Mouse (Mus musculus): ENCODE results near the gene Lsamp.
"Not testable (repeated sequence)": the region's sequence is repeated elsewhere in the genome, so short reads cannot be mapped to it uniquely, and the experiment has no call there.

Gene Lsamp

DNA sequence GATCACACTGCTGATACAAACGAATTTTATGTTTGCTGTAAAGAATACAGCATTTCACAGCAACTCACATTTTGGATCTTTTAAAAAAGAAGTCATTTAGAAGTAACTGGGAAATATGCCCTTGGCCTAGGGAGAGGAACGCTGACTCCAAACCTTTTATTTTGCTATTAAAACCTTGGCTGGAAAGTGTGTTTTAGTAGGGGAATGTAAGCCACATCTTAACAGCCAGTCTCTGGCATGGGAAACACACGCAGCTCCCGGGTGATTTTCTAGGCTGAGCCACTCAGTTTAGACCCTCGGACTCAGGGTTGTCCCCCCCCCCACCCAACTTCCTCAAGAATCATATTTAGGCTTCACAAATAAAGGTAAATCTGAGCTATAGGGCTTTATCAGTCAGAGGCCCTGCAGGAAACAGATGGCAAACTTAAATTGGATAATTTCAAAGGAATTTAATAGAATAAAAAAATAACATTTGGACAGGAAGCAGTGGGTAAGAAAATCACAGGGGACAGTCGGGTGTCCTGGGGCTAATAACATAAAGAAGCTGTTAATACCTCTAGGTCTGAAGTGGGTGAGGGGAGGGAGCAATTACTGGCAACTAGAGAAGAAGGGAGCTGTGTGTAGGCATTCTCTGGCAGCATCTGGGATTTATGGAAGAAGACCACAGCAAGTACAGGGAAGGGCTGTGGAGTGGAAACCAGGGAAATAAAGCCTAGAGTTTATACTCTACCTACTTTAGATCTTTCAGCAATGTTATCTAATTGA, 1933.1 kb downstream of the Lsamp start:
- no peak for DNase-seq (ENCODE audit: low spot score in 2 of 2)

DNA sequence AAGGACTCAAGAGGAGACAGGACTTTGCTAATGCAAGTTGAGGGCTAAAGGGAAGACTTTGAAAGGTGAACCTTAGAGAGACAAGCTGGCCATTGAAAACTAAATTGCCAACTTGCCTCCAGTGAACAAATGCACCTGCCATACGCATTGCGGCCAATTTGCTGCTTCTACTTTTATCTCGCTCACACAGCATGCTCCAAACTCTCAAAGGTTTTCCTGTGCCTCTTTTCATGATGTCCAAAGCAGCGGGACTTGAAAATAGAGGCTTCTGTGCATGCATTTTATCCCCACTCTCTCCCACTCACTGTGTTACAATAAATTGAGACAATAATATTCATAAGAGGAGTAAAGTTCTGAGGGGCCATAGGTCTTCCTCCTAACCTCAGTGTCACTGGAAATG, 1945.4 kb downstream of the Lsamp start:
- no peak for DNase-seq (ENCODE audit: low spot score in 2 of 2)

DNA sequence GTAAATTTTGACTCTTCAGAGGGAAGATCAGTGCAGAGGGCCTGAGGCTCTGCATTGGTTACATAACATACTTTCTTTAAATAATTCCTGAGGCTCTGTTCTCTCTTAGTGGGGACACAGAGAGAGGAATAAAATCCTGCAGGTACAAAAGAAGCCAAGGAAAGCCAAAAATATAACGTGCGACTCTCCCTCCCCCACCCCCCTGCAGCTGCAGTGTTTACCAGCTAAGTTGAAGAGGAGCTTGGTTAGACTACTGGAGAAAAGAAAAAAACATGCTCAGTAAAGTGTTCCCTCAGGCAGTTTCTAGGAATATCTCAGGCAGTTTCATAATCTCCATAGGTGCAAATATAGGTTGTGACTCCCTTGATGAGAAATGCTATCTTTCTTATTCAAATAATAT, 1951.5 kb downstream of the Lsamp start:
- DNase-seq (ENCODE audit: low spot score in 2 of 2), result no peak

GRCm38 (mm10) chr16:41936908-41937595, 1952.9 kb downstream of the Lsamp start:
- no peak for DNase-seq (ENCODE audit: low spot score in 2 of 2)

GRCm38 (mm10) chr16:41937596-41937990, 1953.4 kb downstream of the Lsamp start:
- no peak for DNase-seq (ENCODE audit: low spot score in 2 of 2)

- no peak for DNase-seq (ENCODE audit: low spot score in 2 of 2)
These were observed 1954.1 kb downstream of the Lsamp start for GRCm38 (mm10) chr16:41938258-41938657.

- DNase-seq (ENCODE audit: low spot score in 2 of 2), result no peak
These were observed 1957.6 kb downstream of the Lsamp start for GRCm38 (mm10) chr16:41941591-41942315.

GRCm38 (mm10) chr16:41957811-41958210, 1973.7 kb downstream of the Lsamp start:
- no peak for DNase-seq (ENCODE audit: low spot score in 2 of 2)

DNA sequence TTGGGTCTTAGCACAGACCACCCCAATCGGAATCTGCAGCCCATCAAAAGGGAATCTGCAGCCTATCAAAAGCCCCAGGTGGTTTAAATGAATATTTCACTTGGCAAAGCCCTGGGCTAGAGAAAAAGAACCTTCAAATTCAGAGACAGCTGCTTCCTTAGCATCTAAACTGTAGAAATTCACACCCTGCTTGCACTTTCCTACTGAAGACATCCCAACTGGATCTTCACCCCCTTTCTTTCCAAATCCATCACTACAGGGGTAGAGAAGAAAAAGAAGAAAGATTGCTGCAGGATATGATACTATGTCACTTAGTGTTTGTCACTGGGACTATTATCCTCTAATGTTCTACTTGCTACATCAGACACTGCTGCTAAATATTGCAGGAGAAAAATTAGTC, 1981.5 kb downstream of the Lsamp start:
- no peak for DNase-seq (ENCODE audit: low spot score in 2 of 2)

DNA sequence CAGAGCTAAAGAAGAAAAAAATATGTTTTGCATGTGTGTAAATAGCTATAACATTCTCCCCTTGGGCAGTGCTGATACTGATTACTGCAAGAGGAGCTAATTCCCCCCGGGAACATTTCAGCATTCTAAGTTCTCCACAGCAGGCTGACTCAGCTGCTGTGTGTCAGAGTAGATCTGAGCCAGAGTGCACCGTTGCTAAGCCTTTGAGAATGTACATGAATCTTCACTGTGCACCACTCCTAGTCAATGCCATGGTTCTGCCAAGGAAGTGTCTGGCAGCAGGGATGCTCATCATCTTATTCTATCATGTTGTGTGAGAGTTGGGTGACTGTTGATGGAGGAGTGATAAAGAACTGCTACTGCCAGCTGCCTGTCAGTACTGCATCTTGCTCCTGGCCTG, 1985.1 kb downstream of the Lsamp start:
- DNase-seq (ENCODE audit: low spot score in 2 of 2), result no peak

DNA sequence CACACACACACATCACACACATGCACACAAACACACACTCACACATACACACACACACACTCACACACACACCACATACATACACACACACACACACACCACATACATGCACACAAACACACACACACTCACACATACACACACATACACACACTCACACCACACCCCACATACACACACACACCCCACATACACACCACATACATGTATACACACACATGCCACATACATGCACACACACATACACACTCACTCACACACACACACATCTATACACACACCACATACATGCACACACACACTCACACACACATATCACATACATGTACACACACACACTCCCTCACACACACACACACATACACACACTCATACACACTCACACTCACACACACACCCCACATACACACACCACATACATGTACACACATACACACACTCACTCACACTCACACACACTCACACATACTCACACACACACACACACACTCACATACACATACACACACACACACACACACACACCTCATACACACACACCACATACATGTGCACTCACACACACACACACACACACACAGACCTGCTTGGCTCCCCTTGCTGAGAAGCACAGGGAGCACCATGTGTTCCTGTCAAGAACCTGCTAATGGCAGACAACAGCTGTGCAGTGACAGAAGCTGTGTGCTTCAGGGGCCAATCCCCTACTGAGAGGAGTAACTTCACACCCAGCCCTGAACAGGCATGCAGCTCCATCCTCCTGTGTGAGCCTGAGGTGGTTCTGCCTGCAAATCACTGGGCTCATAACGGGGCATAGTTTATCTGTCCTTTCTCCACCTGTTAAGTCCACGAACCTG, 1990.9 kb downstream of the Lsamp start:
- no peak for DNase-seq (ENCODE audit: low spot score in 2 of 2)

DNA sequence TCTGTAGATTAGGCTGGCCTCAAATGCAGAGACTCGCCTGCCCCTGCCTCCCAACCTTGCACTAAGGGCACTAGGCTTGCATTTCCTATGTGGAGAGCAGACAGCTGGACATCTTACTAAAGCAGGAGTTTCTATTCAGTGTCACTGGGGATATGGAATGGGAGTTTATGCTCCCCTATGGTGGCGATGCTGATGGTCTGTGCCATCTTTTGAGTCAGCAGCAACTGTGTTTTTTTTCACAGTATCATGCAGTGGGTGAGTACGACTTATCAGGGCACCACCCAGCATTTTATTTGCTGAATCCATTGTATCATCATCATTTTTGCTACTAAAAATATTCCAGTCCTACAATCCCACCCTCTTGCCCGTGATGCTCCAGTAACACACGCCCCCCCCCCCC, 1992.7 kb downstream of the Lsamp start:
- DNase-seq (ENCODE audit: low spot score in 2 of 2), result no peak

DNA sequence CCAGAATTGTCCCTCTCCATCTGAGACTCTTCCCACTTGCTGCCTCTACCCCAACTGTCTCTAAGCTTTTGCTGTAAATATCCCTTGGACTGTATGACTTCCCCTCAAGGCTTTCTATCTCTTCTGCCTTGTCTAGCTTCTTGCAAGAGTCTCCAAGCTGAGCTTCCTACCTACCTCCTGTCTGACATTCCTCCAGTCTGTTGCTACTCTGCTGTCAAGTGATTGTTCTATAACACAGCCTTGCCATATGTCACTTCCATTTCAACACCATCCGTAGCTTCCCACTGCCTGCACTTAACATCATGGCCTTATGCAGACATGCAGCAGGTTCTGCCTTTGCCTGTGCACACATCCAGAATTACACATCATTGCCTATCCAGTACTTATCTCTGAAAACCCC, 2012.8 kb downstream of the Lsamp start:
- no peak for DNase-seq (ENCODE audit: low spot score in 2 of 2)

GRCm38 (mm10) chr16:42002925-42003324, 2018.8 kb downstream of the Lsamp start:
- DNase-seq (ENCODE audit: low spot score in 2 of 2), result no peak

DNA sequence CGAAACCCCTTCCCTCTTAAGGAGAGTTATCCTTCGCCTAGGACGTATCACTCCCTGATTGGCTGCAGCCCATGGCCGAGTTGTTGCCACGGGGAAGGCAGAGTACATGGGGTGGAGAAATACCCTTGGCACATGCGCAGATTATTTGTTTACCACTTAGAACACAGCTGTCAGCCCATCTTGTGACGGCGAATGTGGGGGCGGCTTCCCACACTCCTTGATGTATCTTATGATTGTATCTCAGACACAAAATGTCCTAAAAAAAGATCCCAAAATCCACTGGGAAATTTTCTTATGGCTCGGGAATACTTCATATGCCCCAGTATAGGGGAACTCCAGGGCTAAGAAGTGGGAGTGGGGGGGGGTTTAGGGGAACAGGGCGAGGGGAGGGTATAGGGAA, 2019.3 kb downstream of the Lsamp start:
- not testable (repeated sequence) for DNase-seq (ENCODE audit: low spot score in 2 of 2)

GRCm38 (mm10) chr16:42004166-42004565, 2020.0 kb downstream of the Lsamp start:
- no peak for DNase-seq (ENCODE audit: low spot score in 2 of 2)

GRCm38 (mm10) chr16:42014937-42015336, 2030.8 kb downstream of the Lsamp start:
- DNase-seq (ENCODE audit: low spot score in 2 of 2), result no peak

DNA sequence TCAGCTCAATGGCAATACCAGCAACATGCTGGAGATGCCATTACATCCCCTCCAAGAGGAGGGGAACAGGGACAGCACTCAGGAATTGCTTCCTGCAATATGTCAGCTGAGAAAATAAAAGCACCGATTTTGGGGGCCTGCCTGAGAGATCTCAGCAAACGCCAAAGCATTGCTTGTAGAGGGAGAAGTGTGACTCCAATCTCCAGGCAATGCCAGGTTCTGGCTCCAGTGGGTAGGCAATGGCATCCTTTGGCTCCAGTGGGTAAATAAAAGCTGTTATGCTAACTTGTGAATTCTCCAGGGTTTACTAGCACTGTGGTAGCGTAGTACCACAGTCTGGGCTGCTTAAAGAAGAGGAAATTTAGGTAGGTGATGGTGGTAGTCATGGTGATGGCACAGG, 2031.3 kb downstream of the Lsamp start:
- DNase-seq (ENCODE audit: low spot score in 2 of 2), result no peak

DNA sequence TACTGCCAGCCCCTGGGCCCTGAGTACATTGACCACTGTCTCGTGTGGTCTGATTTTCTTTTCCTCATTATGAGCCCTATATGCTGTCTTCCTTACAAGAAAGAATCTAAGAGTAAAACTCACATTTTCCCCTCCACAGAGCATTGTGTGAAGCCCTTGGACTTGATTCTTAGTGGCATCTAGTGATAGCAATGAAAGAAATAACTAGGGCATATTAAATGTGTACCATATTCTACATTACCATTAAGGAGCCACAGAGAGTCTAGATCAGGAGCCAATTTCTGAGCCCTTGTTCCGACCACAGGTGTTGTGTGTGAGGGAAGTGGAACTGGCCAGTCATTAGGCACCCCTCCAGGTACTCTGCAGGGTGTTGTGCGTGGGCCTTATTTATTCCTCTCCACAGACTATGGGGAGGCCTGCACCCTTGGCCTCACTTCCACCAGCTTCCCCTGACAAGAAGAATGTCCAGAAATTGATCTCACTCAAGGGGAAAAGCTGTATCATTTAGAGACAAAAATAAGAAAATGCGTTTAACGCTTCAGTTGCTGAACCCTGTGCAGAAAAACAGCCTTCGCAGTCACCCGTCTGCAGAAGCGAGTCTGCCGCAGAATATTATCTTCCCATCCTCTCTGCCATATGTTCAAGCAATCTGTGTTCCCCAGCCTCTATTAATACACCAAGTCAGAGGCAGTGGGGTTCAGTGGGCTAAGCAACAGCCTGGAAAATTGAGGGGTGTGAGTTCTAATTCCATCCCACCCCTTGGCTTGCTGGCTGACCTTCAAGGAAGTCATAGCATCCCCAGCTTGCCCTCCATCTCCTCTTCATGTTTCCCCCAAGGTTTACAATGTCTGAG, 2032.9 kb downstream of the Lsamp start:
- DNase-seq (ENCODE audit: low spot score in 2 of 2), result peak in 1 of 2 experiments; percentile 6

DNA sequence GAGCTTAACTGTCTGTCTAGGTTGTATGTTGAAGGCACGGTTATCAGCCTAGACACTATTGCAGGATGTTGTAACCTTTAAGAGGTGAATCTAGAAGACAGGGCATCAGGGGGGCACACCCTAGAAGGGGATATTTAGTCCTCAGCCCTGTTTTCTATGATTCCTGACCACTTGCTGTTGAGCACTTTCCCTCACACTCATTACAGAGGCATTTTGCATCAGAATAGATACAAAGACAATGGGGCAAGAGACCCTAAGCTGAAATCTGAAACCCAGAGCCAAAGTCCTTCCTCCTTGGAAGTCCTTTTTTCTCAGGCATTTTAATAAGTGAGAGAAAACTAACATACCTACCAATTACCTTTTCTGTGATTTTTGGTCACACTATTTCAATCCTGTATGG, 2038.4 kb downstream of the Lsamp start:
- no peak for DNase-seq (ENCODE audit: low spot score in 2 of 2)

DNA sequence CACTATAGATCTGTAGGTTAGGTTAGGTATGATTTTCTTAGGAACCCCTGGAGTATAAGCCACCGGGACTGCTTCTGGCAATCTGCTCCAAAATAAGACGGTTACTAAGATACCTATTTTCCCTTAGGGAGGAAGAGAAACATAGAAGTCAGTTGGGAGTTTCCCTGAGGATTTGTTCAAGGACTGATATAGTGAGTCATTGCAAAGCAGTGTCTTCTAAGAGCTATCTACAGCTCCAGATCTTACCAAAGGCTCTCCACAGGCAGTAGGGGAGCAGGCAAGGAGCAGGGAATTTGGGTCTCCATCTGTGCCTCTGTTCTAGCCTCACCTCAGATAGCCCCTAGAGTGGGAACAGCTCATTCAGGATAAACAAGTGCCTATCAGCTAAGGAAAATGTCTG, 2047.9 kb downstream of the Lsamp start:
- DNase-seq (ENCODE audit: low spot score in 2 of 2), result no peak
